Mouse (Mus musculus): ENCODE results near the gene Crym. TPM values are rescaled to one million over a fixed set of nuclear protein-coding genes. Genes with fewer than 3 reads are reported as not detected.

The Crym gene
- not detected for total RNA-seq (2023)

DNA sequence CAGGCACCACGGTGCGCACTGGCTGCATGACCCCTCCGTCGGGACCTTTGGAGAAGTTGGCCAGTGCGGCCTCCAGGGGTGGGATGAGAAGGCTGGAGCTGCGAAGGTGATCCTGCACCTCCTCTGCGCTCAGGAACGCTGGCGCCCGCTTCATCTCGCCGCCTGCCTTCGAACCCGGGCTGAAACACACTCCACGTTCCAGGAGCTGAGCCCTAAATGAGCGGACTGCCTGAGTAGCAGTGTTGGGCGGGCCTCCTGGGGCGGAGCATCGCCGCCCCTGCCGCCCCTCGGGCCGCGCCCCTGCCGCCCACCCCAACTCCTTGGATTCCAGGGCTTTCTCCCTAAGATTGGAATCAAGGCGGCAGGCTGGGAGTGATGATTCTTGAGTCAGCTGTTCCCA, at the start of gene Crym:
Gene Crym (minus strand): TSS at position 341 of the 400 bp plus-strand sequence.

DNA sequence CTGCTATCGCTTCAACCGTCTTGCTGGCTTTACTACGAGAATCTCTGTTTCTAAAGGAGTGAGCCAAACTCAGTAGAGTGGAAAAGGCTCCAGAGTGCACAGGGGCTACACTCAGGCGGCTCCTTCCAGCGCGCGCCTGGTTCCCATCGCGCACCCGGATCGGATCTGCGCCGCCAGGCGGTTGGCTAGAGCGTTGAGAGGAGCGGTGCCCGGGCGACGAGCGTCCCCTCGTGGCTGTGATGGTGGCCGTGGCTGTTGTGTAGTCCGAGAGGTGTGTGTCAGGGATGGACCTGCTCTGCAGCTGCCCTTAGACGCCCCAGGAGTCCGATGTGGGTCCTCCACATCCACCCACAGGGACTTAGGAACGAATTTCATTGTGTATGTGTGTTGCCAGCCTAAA, 1.9 kb upstream of the Crym start, which contains the start of gene Abca14:
Gene Abca14 (plus strand): TSS at position 173 of the 400 bp plus-strand sequence.

DNA sequence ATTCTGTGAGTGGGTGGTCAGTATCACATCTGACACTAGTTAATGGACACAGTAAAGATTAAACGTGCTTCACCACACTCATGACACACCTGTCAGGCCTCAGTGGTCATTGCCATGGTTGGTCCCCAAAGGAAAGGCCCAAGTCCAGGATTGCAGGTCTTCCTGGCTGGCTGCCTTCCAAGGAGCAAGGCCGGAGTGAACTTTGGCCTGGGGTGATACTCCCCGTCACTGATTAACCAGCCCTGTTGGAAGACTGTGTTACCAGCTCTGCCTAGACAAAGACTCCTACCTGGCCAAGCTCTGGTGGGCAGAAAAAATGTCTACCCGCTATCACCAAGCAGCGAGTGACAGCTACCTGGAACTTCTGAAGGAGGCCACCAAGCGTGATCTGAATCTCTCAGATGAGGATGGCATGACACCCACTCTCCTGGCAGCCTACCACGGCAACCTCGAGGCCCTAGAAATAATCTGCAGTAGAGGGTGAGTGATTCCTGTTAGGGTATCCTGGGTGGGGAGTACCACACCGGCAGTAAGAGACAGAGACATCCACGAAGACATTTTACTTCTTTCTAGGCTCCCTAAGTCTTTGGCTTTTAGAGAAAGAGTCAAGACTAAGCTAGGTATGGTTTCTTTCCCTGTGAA, 28.2 kb downstream of the Crym start, which contains the start of gene Anks4b:
Gene Anks4b (plus strand): TSS at position 256 of the 642 bp plus-strand sequence.

DNA sequence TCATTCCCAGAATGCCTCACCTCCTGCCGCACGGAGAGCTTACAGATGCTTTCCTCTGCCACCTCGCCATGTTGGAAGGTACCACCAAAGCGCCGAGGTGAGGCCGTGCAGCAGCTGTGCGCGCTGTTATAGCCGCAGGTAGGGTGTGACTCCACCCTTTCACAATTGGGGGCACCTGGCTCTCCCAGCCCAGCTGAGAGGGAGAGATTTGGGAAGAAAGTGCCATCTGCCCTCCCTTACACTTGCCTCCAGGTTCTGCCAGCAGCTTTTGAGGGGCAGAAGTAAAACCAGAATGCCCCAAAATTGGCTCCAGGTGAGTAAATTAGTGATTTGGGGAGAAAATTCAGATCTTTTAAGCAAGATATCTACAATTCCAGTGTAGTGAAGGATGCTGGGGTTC, 56.7 kb downstream of the Crym start, which contains the start of gene Zp2:
Gene Zp2 (minus strand): TSS at position 101 of the 400 bp plus-strand sequence.

Other genes with a start within 250 kb of the Crym start
- gene Dnah3, start 106.8 kb downstream of the Crym start, total RNA-seq (2023), result not detected
- 0.53 TPM for gene Tmem159, start 99.8 kb downstream of the Crym start, total RNA-seq (2023)
- not detected for gene Zp2, start 56.8 kb downstream of the Crym start, total RNA-seq (2023)
- gene Anks4b, start 28.3 kb downstream of the Crym start, total RNA-seq (2023), result not detected
- gene Abca14, start 1.9 kb upstream of the Crym start, total RNA-seq (2023), result not detected
- not detected for gene Abca15, start 126.6 kb upstream of the Crym start, total RNA-seq (2023)
- not detected for gene Abca16, start 207.5 kb upstream of the Crym start, total RNA-seq (2023)